Mouse (Mus musculus) right cerebral cortex, postnatal 14 days (tissue): Measurements from ENCODE around the gene Rph3al.
A peak's percentile ranks its signal among the peaks of the same experiment; 100 is the strongest.

Experiments
- DNase-seq: peaks from one replicate; pipeline ENCODE4 v3.0.0; 2022

The Rph3al gene

DNA sequence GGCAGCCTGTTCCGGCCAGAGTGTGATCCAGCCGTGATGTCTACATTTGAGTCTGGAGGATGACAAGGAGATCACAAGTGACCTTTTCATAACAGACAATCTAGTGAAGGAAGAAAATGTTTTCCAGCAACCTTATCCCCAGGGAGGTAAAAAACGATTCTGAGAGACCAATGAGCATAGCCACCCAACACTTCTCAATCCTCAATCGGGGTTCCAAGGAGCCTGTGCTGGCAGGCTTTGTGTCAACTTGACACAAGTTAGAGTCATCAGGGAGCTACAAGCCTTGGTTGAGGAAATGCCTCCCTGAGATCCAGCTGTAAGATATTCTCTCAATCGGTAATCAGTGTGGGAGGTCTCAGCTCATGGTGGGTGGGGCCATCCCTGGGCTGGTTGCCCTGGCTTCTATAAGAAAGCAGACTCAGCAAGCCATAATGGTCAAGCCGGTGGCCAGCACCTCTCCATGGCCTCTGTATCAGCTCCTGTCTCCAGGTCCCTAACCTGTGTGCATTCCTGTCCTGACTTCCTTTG, at the start of gene Rph3al:
Rph3al (minus strand) TSS at position 51 of the 528 bp plus-strand sequence.
- DNase-seq = no peak

DNA sequence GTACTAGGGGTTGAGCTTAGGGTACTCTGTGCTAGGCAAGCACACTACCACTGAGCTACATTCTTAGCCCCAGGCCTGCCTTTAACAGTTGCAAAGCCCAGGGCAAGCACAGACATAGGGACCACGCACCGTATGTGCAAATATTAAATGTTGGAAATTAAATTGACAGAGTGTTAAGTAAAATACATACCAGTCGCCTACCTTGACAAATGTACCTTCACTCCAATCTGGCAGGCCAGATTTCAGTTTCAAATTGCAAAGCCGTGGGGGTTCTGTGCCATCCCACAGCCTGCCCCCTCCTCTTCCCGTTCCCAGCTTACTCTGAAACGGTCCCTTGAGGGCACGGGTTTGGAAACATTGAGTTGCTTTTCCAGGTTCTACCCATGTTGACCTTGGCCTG, 47.7 kb upstream of the Rph3al start:
- DNase-seq = no peak

DNA sequence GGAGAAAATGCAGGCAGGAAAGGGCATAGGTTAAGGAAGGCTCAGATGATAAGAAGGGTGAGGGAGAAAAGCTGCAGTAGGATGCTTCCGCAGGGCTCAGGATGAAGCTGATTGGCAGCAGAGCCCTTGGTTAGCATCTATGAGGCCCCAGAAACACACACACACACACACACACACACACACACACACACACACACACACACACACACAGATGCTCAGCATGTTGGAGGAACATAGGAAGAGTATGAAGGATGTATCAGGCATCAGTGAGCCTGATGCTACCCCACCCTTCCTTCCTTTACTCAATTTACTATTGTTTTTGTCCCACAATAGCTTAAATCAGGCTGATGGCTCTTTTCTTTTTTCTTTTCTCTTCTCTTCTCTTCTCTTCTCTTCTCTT, 46.4 kb upstream of the Rph3al start:
- no peak for DNase-seq

DNA sequence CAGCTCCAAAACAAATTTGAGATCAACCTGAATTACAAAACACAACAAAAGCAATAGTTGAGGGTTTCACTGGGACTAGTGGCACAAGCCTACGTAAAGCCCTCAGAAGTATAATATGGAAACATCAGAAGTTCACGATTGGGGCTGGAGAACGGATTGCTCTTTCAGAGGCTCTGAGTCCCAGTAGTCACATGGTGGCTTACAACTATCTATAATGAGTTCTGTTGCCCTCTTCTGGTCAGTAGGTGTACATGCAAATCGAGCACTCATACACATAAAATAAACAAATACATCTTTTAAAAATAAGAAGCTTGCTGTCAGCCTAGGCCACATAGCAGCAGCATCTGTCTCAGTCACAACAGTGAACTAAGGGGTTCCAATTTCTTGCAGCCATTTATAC, 45.0 kb upstream of the Rph3al start:
- no peak for DNase-seq

DNA sequence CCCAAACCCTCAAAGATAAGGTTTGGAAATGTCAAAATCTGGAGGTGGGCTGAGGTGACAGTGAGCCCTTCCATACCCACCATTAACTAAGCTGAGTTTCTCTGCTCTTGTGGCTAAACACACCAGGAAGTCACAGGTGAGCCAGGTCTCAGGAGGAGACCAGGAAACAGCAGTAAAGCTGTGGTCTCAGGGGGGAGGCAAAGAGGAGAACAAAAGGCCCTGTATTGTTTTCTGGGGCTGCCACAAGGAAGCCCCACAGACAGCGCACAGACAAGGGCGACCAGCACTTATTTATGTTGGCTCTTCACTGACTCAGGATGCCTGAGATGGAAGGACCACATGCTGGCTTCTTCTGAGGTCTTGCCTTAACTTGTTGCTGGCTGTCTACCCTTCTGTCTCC, 42.2 kb upstream of the Rph3al start:
- no peak for DNase-seq

DNA sequence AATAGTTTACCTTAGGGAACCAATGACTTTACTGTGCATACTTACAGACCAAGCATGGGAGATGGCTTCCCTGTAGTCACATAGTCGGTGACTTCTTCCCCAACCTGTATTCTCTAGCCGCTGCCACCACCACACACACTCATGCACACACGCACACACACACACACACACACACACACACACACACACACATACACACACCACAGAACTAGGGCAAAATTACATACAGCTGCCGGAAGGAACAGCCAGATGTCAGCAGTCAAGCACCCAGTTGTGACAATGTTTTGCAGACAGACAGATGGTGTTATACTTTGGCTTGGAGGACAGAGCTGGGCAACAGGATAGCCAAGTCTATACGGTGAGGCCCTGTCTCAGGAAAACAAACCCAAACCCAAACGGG, 39.8 kb upstream of the Rph3al start:
- no peak for DNase-seq

DNA sequence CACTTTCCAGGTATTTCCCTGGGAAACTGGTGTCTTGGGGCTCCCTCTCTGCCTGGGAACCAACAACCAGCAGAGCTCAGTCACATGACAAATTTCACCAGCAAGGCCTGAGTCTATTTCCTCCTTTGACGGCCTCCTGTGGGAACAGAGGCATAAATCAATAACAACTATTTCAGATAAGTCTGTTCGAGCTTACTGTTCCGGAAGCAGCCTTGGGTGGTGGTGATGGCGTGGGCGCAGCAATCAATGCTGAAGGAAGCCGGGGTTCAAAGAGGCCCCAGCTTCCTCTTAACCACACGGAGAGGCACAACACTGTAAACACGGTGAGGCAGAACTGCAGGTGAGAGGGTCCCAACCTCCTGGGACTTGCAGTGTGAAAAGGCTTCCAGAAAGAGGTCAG, 38.5 kb upstream of the Rph3al start:
- no peak for DNase-seq

DNA sequence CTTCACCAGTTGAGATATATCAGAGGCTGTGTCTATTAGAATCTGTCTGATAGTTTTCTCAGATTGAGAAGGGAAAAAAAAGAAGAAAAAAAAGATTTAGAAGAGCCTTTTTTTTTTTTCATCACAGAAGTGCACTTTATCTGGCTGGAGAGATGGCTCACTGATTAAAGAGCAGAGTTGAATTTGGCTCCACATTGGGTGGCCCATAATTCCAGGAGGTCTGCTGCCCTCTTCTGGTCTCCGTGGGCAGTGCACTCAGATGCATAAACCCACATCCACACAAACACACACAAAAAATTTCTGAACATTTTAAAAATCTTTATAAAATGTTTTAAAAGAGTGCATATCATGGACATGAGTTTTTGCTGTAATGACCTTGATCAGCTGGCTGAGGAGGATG, 35.8 kb upstream of the Rph3al start:
- DNase-seq = no peak

DNA sequence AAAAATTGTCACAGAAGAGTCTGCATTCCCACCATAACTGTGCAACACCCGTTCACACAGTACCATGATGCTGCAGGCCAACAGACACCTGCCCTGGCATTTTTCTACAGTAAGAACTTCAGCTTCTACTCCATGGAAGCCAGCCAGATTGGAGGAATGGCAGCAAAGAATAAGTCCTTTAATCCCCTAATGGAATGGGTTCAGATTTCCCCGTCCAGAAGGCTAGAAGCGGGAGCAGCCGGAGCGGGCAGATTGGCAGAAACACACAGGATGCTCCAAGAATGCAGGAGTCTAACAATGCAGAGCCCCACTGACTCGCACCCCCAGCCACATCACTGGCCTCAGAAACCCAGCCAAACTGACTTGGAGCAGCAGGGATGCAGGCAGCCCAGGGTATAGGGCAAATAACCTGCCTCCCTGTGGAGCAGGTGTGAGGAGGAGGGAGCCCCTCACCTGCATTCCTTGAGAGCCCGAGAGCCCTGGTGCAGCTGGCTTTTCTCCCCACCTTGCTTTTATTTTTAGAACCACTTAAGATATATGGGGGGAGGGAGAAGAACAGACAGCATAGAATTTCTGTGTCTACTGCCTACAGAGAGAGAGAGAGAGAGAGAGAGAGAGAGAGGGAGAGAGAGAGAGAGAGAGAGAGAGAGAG, 34.8 kb upstream of the Rph3al start:
- no peak for DNase-seq

DNA sequence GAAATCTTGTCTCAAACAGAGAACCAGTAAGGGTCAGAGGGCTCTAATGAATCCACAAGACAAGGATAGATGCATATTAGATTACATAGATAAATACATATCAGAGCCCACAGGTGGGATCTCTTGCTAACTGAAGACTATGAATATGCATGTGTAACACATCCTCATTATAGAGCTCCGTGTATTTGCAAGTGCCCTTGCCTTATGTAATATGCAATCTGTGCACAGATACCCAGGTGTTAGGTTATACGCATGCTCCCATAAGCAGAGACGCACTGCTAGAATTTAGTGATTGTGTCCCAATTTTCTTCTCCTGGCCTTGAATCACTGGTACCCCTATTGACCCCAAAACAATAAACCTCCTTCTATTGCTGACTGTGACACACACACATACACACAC, 34.0 kb upstream of the Rph3al start:
- DNase-seq = no peak

DNA sequence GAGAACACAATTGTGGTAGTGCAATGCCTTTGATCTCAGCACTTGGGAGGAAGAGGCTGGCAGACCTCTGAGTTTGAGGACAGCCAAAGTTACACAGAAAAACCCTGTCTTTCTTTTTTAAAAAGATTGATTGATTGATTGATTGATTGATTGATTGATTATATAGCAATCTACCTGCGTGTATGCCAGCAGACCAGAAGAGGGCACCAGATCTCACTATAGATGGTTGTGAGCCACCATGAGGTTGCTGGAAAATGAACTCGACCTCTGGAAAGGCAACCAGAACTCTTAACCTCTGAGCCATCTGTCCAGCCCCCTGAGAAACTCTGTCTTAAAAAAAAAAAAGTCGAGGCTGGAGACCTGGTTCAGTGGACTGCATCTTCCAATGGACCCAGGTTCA, 32.4 kb upstream of the Rph3al start:
- DNase-seq = no peak

DNA sequence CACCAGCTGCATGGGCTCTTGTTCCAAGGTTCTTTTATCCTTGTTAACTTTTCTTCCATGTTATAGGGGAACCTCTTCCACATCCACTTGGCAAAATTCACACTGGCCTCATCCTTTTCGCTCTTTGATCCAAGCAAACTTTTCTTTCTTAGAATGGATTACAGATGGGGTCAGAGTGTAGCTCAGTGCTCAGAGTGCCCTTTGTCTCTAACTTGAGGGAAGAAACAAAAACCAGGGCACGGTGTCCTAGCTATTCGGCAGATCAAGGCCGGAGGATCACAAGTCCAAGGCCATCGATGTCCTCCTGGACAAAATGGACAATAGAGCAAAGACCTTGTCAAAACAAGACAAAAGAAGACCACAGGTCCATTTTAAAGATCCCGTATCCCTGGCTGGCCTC, 30.5 kb upstream of the Rph3al start:
- no peak for DNase-seq

DNA sequence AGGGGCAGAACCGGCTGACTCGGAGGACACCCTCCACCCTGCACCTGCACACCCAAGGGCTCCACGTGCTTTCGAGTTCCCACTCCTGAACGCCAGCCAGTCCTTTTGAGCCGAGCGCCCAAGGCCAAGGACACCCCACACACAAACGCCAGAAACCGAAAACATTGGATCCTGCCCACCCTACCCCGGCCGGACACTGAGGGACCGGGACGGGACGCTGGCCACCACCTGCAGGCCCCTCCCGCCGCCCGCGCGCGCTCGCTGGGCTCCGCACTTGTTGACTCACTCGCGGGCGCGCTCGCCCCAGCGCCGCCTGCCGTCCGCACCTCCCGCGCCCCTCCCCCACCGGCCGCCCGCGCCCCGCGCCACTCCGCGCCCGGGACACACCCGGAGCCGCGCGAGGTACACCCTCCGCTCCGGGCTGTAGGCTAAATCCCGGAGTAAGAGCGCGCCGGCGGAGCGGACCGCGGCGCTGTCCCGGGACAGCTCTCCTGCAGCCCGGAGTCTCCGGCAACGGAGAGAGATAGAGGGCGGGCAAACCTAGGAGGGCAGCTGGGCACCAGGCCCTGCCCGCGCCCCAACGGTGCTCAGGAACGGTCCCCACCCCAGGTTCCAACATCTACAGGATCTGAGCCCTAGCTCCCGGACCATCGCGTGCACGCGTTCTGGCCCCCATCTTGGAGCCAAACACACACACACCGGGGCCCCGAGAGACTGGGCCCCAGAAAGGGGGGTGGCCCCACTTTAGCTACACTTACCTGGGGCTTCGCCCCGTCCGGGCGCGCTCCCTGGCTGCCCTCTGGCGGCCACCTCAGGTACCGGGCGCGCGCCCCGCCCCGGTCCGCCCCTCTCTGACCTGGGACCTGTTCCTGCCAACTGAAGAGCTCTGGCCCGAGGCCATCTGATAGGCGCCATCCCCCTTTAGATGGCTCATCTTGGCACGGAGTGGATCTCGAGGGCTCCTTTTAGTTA, 28.5 kb upstream of the Rph3al start:
- DNase-seq = peak; percentile 68

DNA sequence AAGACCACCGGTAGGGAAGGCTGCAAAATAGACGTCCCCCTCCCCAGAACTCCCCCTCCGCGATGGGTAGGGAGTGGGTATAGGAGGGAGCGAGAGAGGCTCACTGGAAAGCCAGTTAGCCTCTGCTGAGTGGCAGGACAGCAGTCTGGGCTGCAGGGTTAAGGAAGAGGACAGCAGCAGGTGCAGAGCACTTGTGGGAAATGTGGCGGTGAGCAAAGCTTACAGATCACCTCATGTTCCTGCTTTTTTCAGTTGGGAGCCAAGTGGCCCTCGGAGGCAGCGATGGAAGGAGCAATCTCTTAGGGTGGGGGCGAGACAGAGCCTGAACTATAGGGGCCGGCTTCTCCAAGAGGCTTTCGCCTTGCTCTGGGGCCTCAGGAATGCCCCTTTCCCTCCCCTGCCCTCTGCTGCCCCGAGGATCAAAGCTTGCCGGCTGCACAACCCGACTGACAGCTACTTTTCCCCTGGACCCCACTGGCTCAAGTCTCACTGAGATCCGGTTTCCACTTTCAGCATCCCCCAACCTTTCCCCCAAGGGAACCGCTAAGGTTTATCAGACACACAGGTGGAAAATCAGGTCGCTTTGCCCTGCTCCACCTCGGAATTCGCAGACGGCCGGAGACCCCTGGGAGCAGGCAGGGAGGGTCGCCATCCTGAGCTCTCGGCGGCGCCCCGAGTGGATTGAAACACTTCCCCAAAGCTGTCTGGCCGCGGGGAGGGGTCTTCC, 27.6 kb upstream of the Rph3al start:
- no peak for DNase-seq

DNA sequence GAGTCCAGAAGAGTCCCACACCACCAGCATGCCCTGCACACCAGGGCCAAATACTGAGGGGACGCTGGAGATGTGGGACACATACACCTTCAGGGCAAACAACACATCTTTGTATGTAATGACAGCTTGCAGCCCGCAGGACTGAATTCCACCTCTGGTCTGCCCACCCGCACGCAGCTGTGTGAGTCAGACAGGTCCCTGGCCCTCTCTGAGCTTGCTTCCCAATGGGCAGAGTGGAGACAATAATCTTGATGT, 26.2 kb upstream of the Rph3al start:
- no peak for DNase-seq

DNA sequence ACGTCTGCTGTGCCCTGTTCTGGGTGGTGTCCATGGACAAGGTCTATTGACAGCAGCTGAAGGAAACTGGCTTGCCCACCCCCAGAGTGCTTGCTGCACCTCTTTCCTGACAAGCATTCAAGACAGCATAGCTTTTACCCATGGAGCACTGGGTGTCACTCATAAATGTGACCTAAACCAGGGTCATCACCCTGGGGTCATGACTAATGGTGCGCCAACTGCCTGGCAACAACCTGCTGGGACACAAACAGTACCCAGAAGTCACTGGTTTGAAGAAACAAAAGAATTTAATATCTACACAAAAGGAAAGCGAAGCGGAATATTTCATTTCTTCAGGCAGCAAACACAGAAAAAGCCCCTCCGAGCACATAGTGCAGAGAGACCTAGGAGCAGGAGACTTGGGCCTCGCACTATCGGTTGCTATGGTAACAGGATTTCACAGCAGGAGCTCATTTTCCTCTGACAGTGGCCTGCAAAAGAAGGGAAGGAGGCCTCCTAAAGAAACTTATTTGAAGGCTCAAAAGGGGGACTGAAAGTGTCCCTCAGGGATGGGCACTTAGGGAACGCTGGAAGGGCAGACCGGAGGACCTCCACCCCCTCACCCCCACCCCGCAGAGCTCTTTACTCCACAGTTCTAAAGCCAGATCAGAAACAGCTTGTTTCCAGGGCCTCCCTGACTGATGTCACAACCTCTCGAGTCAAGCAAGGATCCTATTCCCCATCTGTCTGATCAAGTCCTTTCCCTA, 25.7 kb upstream of the Rph3al start:
- no peak for DNase-seq

DNA sequence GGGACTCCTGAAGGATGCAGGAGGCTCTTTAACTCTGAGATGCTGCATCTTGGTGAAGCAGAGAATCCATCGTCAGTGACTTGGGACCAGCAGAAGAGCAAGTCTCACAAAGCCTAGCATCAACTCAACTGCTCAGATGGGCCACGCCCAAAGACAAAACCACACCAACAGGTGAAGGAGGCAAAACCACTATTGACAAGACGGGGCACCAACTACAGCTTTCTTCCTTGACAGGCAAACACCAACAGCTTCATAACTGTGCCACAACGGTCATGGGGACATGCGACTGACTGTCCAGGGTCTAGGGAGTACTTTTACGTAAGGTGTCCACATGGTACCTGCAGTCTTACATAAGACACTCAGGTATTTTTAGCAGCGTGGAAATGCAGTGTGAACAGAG, 23.6 kb upstream of the Rph3al start:
- no peak for DNase-seq

DNA sequence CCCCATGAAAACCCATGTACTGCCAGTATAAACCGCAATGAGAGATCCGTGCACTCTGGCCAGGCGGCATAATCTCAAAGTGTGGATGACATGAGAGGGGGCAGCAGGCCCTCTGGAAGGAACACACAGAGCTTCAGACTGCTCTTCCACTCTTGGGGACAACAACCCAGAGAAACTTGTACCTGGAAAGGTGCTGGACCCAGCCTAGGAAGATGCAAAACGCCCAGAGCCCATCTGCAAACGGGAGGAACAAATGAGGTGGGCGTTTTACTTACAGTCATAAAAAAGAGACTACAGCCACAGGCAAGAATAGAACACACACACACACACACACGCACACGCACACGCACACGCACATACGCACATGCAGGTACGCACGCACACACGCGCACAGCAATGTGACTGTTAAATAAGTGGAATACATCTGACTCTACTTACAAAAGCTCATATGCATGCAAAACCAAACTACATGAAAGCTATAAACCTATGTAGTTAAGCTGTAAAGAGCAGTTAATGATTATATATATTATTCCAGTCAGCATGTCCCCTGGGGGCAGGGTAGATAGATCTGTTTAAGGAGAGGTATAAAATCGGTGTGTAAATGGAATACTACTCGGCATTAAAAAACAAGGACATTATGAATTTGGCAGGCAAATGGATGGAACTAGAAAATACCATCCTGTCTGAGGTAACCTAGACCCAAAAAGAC, 19.0 kb upstream of the Rph3al start:
- no peak for DNase-seq

DNA sequence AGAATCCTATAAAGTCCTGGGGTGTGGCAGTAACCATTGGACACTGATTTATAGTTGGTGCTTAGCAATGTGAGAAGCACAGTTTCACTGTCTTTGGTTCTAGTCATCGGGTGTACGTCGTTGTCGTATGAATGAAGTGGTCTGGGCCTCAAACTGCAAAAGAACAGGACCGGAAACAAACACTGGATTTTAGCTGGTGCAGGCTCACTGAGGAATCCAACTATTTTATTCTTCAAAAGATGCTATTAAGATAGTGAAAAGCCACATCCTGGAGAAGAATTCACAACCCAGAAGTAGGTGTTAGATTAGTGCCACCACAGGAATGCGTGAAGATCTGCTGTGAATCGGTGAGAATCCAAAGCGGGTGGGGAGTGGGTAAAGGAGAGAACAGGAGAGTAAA, 18.4 kb upstream of the Rph3al start:
- no peak for DNase-seq

DNA sequence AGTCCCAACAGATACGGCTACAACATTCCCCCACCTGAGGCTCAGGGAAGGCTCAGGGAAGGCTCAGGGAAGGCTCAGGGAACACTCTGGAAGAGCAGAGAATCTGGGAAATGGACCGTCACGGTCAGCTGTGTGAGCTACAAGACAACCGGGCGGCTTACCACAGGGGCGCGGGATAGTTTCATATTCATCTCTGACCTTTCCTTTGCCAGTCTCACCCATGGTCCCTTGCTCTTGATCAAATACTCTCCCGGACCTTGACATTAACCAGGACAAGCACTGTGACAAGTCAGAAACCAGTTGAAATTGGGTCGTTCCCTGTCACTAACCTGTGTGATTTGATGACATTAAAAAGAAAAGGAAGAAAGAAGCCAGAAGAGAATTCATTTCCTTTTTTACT, 16.7 kb upstream of the Rph3al start:
- no peak for DNase-seq

DNA sequence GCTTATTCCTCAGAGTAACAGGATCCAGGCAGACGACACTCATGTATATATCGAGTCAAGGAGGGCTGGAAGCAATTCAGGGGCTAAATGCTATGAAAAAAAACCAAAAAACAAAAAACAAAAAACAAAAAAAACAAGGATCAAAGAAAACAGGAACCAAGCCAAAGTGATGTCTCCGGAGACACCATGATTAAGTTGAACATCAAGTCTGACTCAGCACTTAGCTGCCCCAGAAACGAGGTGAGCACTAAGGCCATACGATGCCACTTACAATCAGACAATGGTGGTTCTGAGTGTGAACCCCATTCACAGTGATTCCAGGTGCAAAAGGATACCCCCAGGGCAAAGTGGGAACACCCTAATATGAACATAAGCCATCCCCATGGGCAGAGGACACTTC, 13.7 kb upstream of the Rph3al start:
- no peak for DNase-seq

DNA sequence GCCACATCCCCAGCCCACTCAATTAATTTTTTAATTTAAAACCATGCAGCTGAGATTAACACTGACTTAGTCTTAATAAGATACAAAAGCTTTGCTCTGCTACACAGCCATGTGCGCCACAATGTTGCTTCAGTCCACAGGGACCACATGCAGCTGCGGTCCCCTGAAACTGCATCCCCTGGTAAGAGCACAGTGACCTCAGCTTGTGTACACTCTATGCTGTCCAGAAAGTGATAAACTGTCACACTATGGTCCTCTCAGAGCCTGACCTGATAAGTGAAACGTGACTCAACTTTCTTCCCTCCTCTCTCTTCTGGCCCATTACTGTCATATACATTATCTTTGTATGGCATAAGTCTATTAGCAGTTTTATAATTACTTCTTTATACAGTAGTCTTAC, 12.2 kb upstream of the Rph3al start:
- DNase-seq = no peak
